Comparison of ENCODE assay signal across 28 mouse cellular contexts in the genomic region with DNA sequence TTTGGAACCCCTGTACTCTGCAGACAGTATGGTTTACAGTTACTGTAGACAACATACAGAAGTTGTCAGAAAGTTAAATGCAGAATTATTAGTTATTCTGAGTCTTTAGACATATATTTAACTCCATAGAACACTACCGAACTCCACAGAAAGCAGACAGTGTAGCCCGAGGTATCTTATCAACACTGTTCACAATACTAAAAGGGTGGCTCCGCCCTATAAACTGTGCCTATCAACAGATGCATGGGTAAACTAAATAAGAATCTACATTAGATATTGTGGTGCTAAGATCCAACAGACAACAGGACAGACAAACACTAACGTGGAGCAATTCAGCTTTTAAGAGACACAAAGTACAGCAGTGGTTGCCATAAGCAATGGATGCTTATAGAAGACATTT.
A peak's percentile ranks its signal among the peaks of the same experiment; 100 is the strongest.
DNase-seq lines count a peak whose midpoint lies in the region; ATAC-seq and TF ChIP-seq lines count a peak whose summit lies in the region.
"Had no signal": no experiment of that assay in that cellular context is flagged by ENCODE, and none has a peak within 500 bp of the region (broad histone marks: within the 10 kb centered on the region; RNA-seq: fewer than 3 reads in every experiment).

No protein-coding gene starts in this region.

- H3K4me3 ChIP-seq in liver, embryonic 12.5 days: no peak overlapping the region
- no peak overlapping the region for H3K4me3 ChIP-seq in liver, postnatal 0 days (ENCODE audit: low read depth, low read length)
- H3K4me3 ChIP-seq in liver, embryonic 15.5 days (replicated peaks): no peak overlapping the region
- no peak overlapping the region for H3K4me3 ChIP-seq in forebrain, embryonic 14.5 days (ENCODE audit: low read depth, low read length)
- H3K4me3 ChIP-seq: embryonic facial prominence, embryonic 12.5 days; embryonic facial prominence, embryonic 15.5 days; forebrain, embryonic 15.5 days; heart, adult 2 months; heart, embryonic 10.5 days; heart, embryonic 13.5 days had no signal

- ATAC-seq in liver, embryonic 12.5 days: peak; percentile 83
- ATAC-seq in liver, postnatal 0 days: no peak
- ATAC-seq in liver, embryonic 15.5 days (ENCODE audit: insufficient read depth): peak; percentile 77
- ATAC-seq in megakaryocyte-erythroid progenitor cell, adult 5-6 weeks (replicated peaks; ENCODE audit: low FRiP score, low TSS enrichment, poor library complexity, severe bottlenecking): peak; percentile 71
- ATAC-seq in forebrain, embryonic 14.5 days: no peak
- ATAC-seq: forebrain, embryonic 15.5 days; hindbrain, postnatal 0 days; Patski had no signal

- no peak overlapping the region for H3K27ac ChIP-seq in liver, embryonic 12.5 days
- H3K27ac ChIP-seq in liver, postnatal 0 days (ENCODE audit: low read depth): no peak overlapping the region
- no peak overlapping the region for H3K27ac ChIP-seq in liver, embryonic 15.5 days (replicated peaks)
- H3K27ac ChIP-seq in forebrain, embryonic 14.5 days (ENCODE audit: low read depth, low read length): no peak overlapping the region
- H3K27ac ChIP-seq: embryonic facial prominence, embryonic 12.5 days; embryonic facial prominence, embryonic 15.5 days; forebrain, embryonic 15.5 days; heart, adult 2 months; heart, embryonic 10.5 days; heart, embryonic 13.5 days; hindbrain, embryonic 14.5 days; hindbrain, postnatal 0 days had no signal

- H3K4me1 ChIP-seq in liver, embryonic 12.5 days: peaks cover 24% of the 10 kb centered on the region
- H3K4me1 ChIP-seq in liver, postnatal 0 days (ENCODE audit: insufficient read depth): 0 out of 2 replicates have a peak, but pooled peaks cover 2% of the 10 kb centered on the region
- H3K4me1 ChIP-seq in liver, embryonic 15.5 days (replicated peaks): 0 out of 2 replicates have a peak, but pooled peaks cover 10% of the 10 kb centered on the region
- no peaks in the 10 kb centered on the region for H3K4me1 ChIP-seq in forebrain, embryonic 14.5 days (ENCODE audit: control insufficient read depth, insufficient read depth, low read length)
- H3K4me1 ChIP-seq: embryonic facial prominence, embryonic 12.5 days; forebrain, embryonic 15.5 days; heart, embryonic 10.5 days had no signal

- no peak for DNase-seq in liver, postnatal 0 days
- DNase-seq in right cerebral cortex, adult 18-20 months: no peak
- DNase-seq in forebrain, embryonic 14.5 days (ENCODE audit: low spot score): no peak
- DNase-seq: adrenal gland, postnatal 10 days; adrenal gland, postnatal 36 days; B cell, adult 2 months; cerebellum, adult 11 months; cerebellum, adult 2 months; cerebellum, adult 9-11 months; cerebellum, postnatal 25 days; gastrocnemius, postnatal 10 days; gastrocnemius, postnatal 36 days; heart, adult 2 months; heart, postnatal 14 days; heart, postnatal 4 days had no signal

- peak overlapping the region; percentile 3; the same call in 1 of the 2 replicates for H3K4me2 ChIP-seq in liver, embryonic 12.5 days
- no peak overlapping the region for H3K4me2 ChIP-seq in liver, postnatal 0 days (ENCODE audit: low read depth, low read length)
- no peak overlapping the region for H3K4me2 ChIP-seq in liver, embryonic 15.5 days
- no peak overlapping the region for H3K4me2 ChIP-seq in forebrain, embryonic 14.5 days (ENCODE audit: low read length)
- H3K4me2 ChIP-seq: embryonic facial prominence, embryonic 12.5 days; embryonic facial prominence, embryonic 15.5 days; forebrain, embryonic 15.5 days; heart, embryonic 13.5 days; hindbrain, embryonic 14.5 days had no signal

- WGBS in liver, embryonic 12.5 days (ENCODE audit: insufficient replicate concordance): 31% methylated on average over 4 of the region's 4 CpGs
- 66% methylated on average over 4 of the region's 4 CpGs for WGBS in liver, postnatal 0 days (ENCODE audit: insufficient replicate concordance)
- WGBS in liver, embryonic 15.5 days (ENCODE audit: insufficient replicate concordance): 32% methylated on average over 4 of the region's 4 CpGs
- WGBS in forebrain, embryonic 14.5 days: 92% methylated on average over 4 of the region's 4 CpGs

- H3K27me3 ChIP-seq in liver, embryonic 12.5 days (replicated peaks): no peaks in the 10 kb centered on the region
- no peaks in the 10 kb centered on the region for H3K27me3 ChIP-seq in liver, postnatal 0 days (ENCODE audit: insufficient read depth, low read length)
- no peaks in the 10 kb centered on the region for H3K27me3 ChIP-seq in liver, embryonic 15.5 days
- no peaks in the 10 kb centered on the region for H3K27me3 ChIP-seq in forebrain, embryonic 14.5 days (replicated peaks; ENCODE audit: control insufficient read depth, insufficient read depth, low read length)
- H3K27me3 ChIP-seq: CH12.LX; embryonic facial prominence, embryonic 12.5 days; embryonic facial prominence, embryonic 15.5 days; forebrain, embryonic 15.5 days; heart, embryonic 13.5 days; Patski had no signal

- H3K9me3 ChIP-seq in liver, embryonic 12.5 days (replicated peaks): no peaks in the 10 kb centered on the region
- no peaks in the 10 kb centered on the region for H3K9me3 ChIP-seq in liver, postnatal 0 days (ENCODE audit: low read length)
- H3K9me3 ChIP-seq in liver, embryonic 15.5 days (replicated peaks): no peaks in the 10 kb centered on the region
- no peaks in the 10 kb centered on the region for H3K9me3 ChIP-seq in forebrain, embryonic 14.5 days (replicated peaks; ENCODE audit: control insufficient read depth, low read length)
- H3K9me3 ChIP-seq: embryonic facial prominence, embryonic 12.5 days; embryonic facial prominence, embryonic 15.5 days; forebrain, embryonic 15.5 days; heart, embryonic 10.5 days; heart, embryonic 13.5 days had no signal

- 0 out of 2 replicates have a peak, but pooled peaks cover 5% of the 10 kb centered on the region for H3K36me3 ChIP-seq in liver, embryonic 12.5 days
- H3K36me3 ChIP-seq in liver, postnatal 0 days (replicated peaks; ENCODE audit: insufficient read depth, low read length): peaks cover 27% of the 10 kb centered on the region
- H3K36me3 ChIP-seq in liver, embryonic 15.5 days (replicated peaks): peaks cover 6% of the 10 kb centered on the region; the same call in 1 of the 2 replicates
- 0 out of 2 replicates have a peak, but pooled peaks cover 4% of the 10 kb centered on the region for H3K36me3 ChIP-seq in forebrain, embryonic 14.5 days (ENCODE audit: control insufficient read depth, insufficient read depth, low read length)
- H3K36me3 ChIP-seq: forebrain, embryonic 15.5 days; G1E had no signal

- TF ChIP-seq EP300 in liver, postnatal 0 days (IDR thresholded peaks at IDR 0.05; ENCODE audit: low read depth): no peak

- H3K9ac ChIP-seq in liver, embryonic 12.5 days: no peak overlapping the region
- H3K9ac ChIP-seq in liver, postnatal 0 days (replicated peaks): no peak overlapping the region
- H3K9ac ChIP-seq in liver, embryonic 15.5 days: no peak overlapping the region
- no peak overlapping the region for H3K9ac ChIP-seq in forebrain, embryonic 14.5 days (ENCODE audit: low read length)
- H3K9ac ChIP-seq: embryonic facial prominence, embryonic 12.5 days; embryonic facial prominence, embryonic 15.5 days; forebrain, embryonic 15.5 days; heart, embryonic 13.5 days; hindbrain, embryonic 14.5 days had no signal

- TF ChIP-seq CTCF in liver, postnatal 0 days (IDR thresholded peaks at IDR 0.05; ENCODE audit: low read depth): no peak

Comparison
In these comparisons a context has a peak if more than half of its experiments do, and no peak if none do; other contexts are left out.
1. ATAC-seq: peak in liver, embryonic 12.5 days (single experiment), liver, embryonic 15.5 days (single experiment) and megakaryocyte-erythroid progenitor cell, adult 5-6 weeks (single experiment); none in liver, postnatal 0 days (single experiment) and forebrain, embryonic 14.5 days (single experiment).